Mouse (Mus musculus): ENCODE results near the gene Hacl1.
"Not testable (repeated sequence)": the region's sequence is repeated elsewhere in the genome, so short reads cannot be mapped to it uniquely, and the experiment has no call there.

Hacl1 gene

GRCm38 (mm10) chr14:31640346-31640889 lies 668 bp downstream of the Hacl1 start, which contains the start of gene Gm49387:
TSS of gene Gm49387 (minus strand) at chr14:31640878.
- in situ Hi-C loops (cut with MboI) = no loop called here

- in situ Hi-C loops (cut with MboI) = no loop called here
Observed at GRCm38 (mm10) chr14:31630677-31631076, 10.4 kb downstream of the Hacl1 start.

GRCm38 (mm10) chr14:31622748-31623147 lies 18.3 kb downstream of the Hacl1 start:
- in situ Hi-C loops (cut with MboI) = no loop called here

- in situ Hi-C loops (cut with MboI) = no loop called here
Observed at GRCm38 (mm10) chr14:31620591-31621223, 20.4 kb downstream of the Hacl1 start.

GRCm38 (mm10) chr14:31617997-31618396 lies 23.1 kb downstream of the Hacl1 start:
- in situ Hi-C loops (cut with MboI) = no loop called here

- in situ Hi-C loops (cut with MboI) = no loop called here
Observed at GRCm38 (mm10) chr14:31617204-31617603, 23.9 kb downstream of the Hacl1 start.

- in situ Hi-C loops (cut with MboI) = no loop called here
Observed at GRCm38 (mm10) chr14:31613671-31614070, 27.4 kb downstream of the Hacl1 start.

- in situ Hi-C loops (cut with MboI) = no loop called here
Observed at GRCm38 (mm10) chr14:31611986-31612385, 29.1 kb downstream of the Hacl1 start.

GRCm38 (mm10) chr14:31605514-31605913 lies 35.6 kb downstream of the Hacl1 start:
- in situ Hi-C loops (cut with MboI) = no loop called here

- in situ Hi-C loops (cut with MboI) = no loop called here
Observed at GRCm38 (mm10) chr14:31604916-31605315, 36.2 kb downstream of the Hacl1 start.

- in situ Hi-C loops (cut with MboI) = not testable (repeated sequence)
Observed at GRCm38 (mm10) chr14:31602616-31602979, 38.5 kb downstream of the Hacl1 start.

GRCm38 (mm10) chr14:31601908-31602615 lies 39.0 kb downstream of the Hacl1 start:
- in situ Hi-C loops (cut with MboI) = no loop called here

- in situ Hi-C loops (cut with MboI) = no loop called here
Observed at GRCm38 (mm10) chr14:31597446-31597845, 43.6 kb downstream of the Hacl1 start.

GRCm38 (mm10) chr14:31596408-31596807 lies 44.7 kb downstream of the Hacl1 start:
- in situ Hi-C loops (cut with MboI) = no loop called here

- in situ Hi-C loops (cut with MboI) = no loop called here
Observed at GRCm38 (mm10) chr14:31594693-31595092, 46.4 kb downstream of the Hacl1 start.

- in situ Hi-C loops (cut with MboI) = no loop called here
Observed at GRCm38 (mm10) chr14:31593036-31593435, 48.0 kb downstream of the Hacl1 start.

GRCm38 (mm10) chr14:31591243-31591642 lies 49.8 kb downstream of the Hacl1 start, which contains the start of gene Colq:
TSS of gene Colq (minus strand) at chr14:31591343.
- in situ Hi-C loops (cut with MboI) = no loop called here

- in situ Hi-C loops (cut with MboI) = no loop called here
Observed at GRCm38 (mm10) chr14:31586451-31586850, 54.6 kb downstream of the Hacl1 start.

- in situ Hi-C loops (cut with MboI) = no loop called here
Observed at GRCm38 (mm10) chr14:31583082-31583481, 58.0 kb downstream of the Hacl1 start.

- in situ Hi-C loops (cut with MboI) = no loop called here
Observed at GRCm38 (mm10) chr14:31577966-31578735, 62.9 kb downstream of the Hacl1 start.

GRCm38 (mm10) chr14:31576846-31577697 lies 64.0 kb downstream of the Hacl1 start:
- in situ Hi-C loops (cut with MboI) = no loop called here
